Mouse (Mus musculus): ENCODE data around the gene Cpm. TPM values are rescaled to one million over a fixed set of nuclear protein-coding genes. Genes with fewer than 3 reads are reported as not detected.

The Cpm gene
- total RNA-seq, 1 experiment = 4.8 TPM

GRCm38 (mm10) chr10:117648643-117649042 lies 19.3 kb downstream of the Cpm start:
- TF ChIP-seq ZC3H11A (IDR thresholded peaks at IDR 0.05; ENCODE audit: borderline replicate concordance, low read depth, low read length) = no peak
- TF ChIP-seq CHD2 (IDR thresholded peaks at IDR 0.05; ENCODE audit: low read depth, low read length) = no peak
- TF ChIP-seq ZNF384 (IDR thresholded peaks at IDR 0.05; ENCODE audit: low read depth, low read length) = no peak
- TF ChIP-seq MAFK (IDR thresholded peaks at IDR 0.05; ENCODE audit: insufficient read depth, low read depth, low read length) = no peak
- no peak for TF ChIP-seq HCFC1 (IDR thresholded peaks at IDR 0.05; ENCODE audit: borderline replicate concordance, insufficient read depth, low read length)
- Histone ChIP-seq H3K9me3 (ENCODE audit: control insufficient read depth, insufficient read depth, low read depth, low read length) (no peaks in the 10 kb centered on the region), H3K9ac (ENCODE audit: insufficient read depth, low read depth, low read length, poor library complexity, severe bottlenecking) (no peak overlapping the region), H3K27ac (ENCODE audit: insufficient read depth, low read depth, low read length, poor library complexity, severe bottlenecking) (no peak overlapping the region), H3K36me3 (ENCODE audit: control insufficient read depth, insufficient read depth, low read length, poor library complexity, severe bottlenecking) (no peaks in the 10 kb centered on the region), H3K4me3 (ENCODE audit: insufficient read depth in 1 of 2, low read depth in 1 of 2, low read length in 2 of 2, poor library complexity in 1 of 2, severe bottlenecking in 1 of 2) (no peak overlapping the region), H3K4me1 (ENCODE audit: control insufficient read depth in 2 of 2, insufficient read depth in 2 of 2, low read length in 2 of 2, poor library complexity in 1 of 2) (peaks cover 9 to 11% of the 10 kb centered on the region in 2 experiments)
- in situ Hi-C loops (cut with MboI; ENCODE audit: low sequenced_read_pairs in 2 of 2, unreplicated experiment in 2 of 2) = no loop called here
- DNase-seq (ENCODE audit: low read depth, low spot score) = no peak

DNA sequence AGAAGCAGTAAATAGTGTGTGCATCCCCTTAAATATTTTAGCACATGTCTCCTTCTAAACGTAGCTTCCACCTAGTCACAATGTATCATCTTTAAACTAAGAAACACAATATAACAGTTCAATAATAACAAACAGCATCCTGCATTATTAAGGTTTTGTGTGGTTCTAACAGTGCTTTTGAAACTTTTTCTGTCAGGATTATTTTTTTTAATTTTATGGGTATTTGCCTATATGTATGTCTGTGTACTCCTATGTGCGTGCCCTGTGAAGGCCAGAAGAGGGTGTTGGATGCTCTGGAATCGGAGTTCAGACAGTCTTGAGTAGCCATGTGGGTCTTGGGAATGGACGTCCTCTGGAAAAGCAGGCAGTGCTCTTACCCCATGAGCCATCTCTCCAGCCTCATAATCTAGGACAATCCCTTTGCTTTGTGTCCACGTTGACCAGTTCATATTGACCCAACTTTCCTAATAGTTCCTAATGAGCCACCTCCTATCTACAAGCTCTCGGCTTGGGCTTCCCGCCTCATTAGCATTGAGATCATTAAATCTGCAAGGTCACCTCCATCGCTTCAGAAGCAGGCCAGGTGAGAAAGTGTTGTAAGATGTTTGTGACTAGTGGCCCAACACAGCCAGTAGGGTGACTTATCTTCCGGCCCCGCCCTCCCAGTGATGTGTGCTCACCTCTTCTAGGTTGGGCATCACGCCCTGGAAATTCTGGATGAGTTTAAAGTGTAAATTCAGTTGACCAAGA lies 20.2 kb downstream of the Cpm start:
- Histone ChIP-seq H3K4me3 (ENCODE audit: insufficient read depth in 1 of 2, low read depth in 1 of 2, low read length in 2 of 2, poor library complexity in 1 of 2, severe bottlenecking in 1 of 2) (no peak overlapping the region), H3K4me1 (ENCODE audit: control insufficient read depth in 2 of 2, insufficient read depth in 2 of 2, low read length in 2 of 2, poor library complexity in 1 of 2) (peaks cover 9 to 11% of the 10 kb centered on the region in 2 experiments), H3K27ac (ENCODE audit: insufficient read depth, low read depth, low read length, poor library complexity, severe bottlenecking) (no peak overlapping the region), H3K36me3 (ENCODE audit: control insufficient read depth, insufficient read depth, low read length, poor library complexity, severe bottlenecking) (no peaks in the 10 kb centered on the region), H3K9me3 (ENCODE audit: control insufficient read depth, insufficient read depth, low read depth, low read length) (no peaks in the 10 kb centered on the region), H3K9ac (ENCODE audit: insufficient read depth, low read depth, low read length, poor library complexity, severe bottlenecking) (no peak overlapping the region)
- in situ Hi-C loops (cut with MboI; ENCODE audit: low sequenced_read_pairs in 2 of 2, unreplicated experiment in 2 of 2) = no loop called here
- TF ChIP-seq CHD2 (IDR thresholded peaks at IDR 0.05; ENCODE audit: low read depth, low read length) (no peak), HCFC1 (IDR thresholded peaks at IDR 0.05; ENCODE audit: borderline replicate concordance, insufficient read depth, low read length) (no peak), ZNF384 (IDR thresholded peaks at IDR 0.05; ENCODE audit: low read depth, low read length) (no peak), ZC3H11A (IDR thresholded peaks at IDR 0.05; ENCODE audit: borderline replicate concordance, low read depth, low read length) (no peak), MAFK (IDR thresholded peaks at IDR 0.05; ENCODE audit: insufficient read depth, low read depth, low read length) (no peak)
- no peak for DNase-seq (ENCODE audit: low read depth, low spot score)

GRCm38 (mm10) chr10:117650042-117650655 lies 20.8 kb downstream of the Cpm start:
- H3K36me3 ChIP-seq (ENCODE audit: control insufficient read depth, insufficient read depth, low read length, poor library complexity, severe bottlenecking) = no peaks in the 10 kb centered on the region
- in situ Hi-C loops (cut with MboI; ENCODE audit: low sequenced_read_pairs in 2 of 2, unreplicated experiment in 2 of 2) = no loop called here
- no peaks in the 10 kb centered on the region for H3K9me3 ChIP-seq (ENCODE audit: control insufficient read depth, insufficient read depth, low read depth, low read length)
- H3K4me1 ChIP-seq (ENCODE audit: control insufficient read depth in 2 of 2, insufficient read depth in 2 of 2, low read length in 2 of 2, poor library complexity in 1 of 2) = peaks cover 9 to 11% of the 10 kb centered on the region in 2 experiments
- TF ChIP-seq HCFC1 (IDR thresholded peaks at IDR 0.05; ENCODE audit: borderline replicate concordance, insufficient read depth, low read length) (no peak), CHD2 (IDR thresholded peaks at IDR 0.05; ENCODE audit: low read depth, low read length) (no peak), MAFK (IDR thresholded peaks at IDR 0.05; ENCODE audit: insufficient read depth, low read depth, low read length) (no peak), ZC3H11A (IDR thresholded peaks at IDR 0.05; ENCODE audit: borderline replicate concordance, low read depth, low read length) (no peak), ZNF384 (IDR thresholded peaks at IDR 0.05; ENCODE audit: low read depth, low read length) (no peak)
- H3K4me3 ChIP-seq (ENCODE audit: insufficient read depth in 1 of 2, low read depth in 1 of 2, low read length in 2 of 2, poor library complexity in 1 of 2, severe bottlenecking in 1 of 2) = no peak overlapping the region
- no peak for DNase-seq (ENCODE audit: low read depth, low spot score)
- H3K9ac ChIP-seq (ENCODE audit: insufficient read depth, low read depth, low read length, poor library complexity, severe bottlenecking) = no peak overlapping the region
- H3K27ac ChIP-seq (ENCODE audit: insufficient read depth, low read depth, low read length, poor library complexity, severe bottlenecking) = no peak overlapping the region

DNA sequence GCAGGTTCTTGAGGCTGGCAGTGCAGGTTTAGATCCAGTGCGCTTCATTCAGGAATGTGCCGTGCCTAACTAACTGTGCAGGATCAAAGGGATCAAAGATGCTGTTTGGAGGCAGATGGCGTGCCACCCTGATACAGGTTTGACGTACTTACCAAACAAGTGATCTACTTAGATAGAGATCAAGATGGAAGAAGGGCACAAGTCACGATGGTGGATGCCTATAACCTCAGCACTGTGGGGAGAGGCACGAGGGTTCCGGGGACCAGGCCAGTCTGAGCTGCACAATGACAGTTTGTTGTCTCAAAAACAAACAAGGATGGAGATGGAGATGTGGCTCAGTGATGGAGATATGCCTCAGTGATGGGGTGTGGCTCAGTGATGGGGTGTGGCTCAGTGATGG lies 21.4 kb downstream of the Cpm start:
- in situ Hi-C loops (cut with MboI; ENCODE audit: low sequenced_read_pairs in 2 of 2, unreplicated experiment in 2 of 2) = no loop called here

More for the DNA sequence above, 21.4 kb downstream of the Cpm start:
- no peak for DNase-seq (ENCODE audit: low read depth, low spot score)
- no peak for TF ChIP-seq ZC3H11A (IDR thresholded peaks at IDR 0.05; ENCODE audit: borderline replicate concordance, low read depth, low read length)
- no peak for TF ChIP-seq CHD2 (IDR thresholded peaks at IDR 0.05; ENCODE audit: low read depth, low read length)
- no peak for TF ChIP-seq ZNF384 (IDR thresholded peaks at IDR 0.05; ENCODE audit: low read depth, low read length)
- TF ChIP-seq MAFK (IDR thresholded peaks at IDR 0.05; ENCODE audit: insufficient read depth, low read depth, low read length) = no peak
- Histone ChIP-seq H3K9ac (ENCODE audit: insufficient read depth, low read depth, low read length, poor library complexity, severe bottlenecking) (no peak overlapping the region), H3K4me1 (ENCODE audit: control insufficient read depth in 2 of 2, insufficient read depth in 2 of 2, low read length in 2 of 2, poor library complexity in 1 of 2) (peaks cover 9 to 11% of the 10 kb centered on the region in 2 experiments), H3K27ac (ENCODE audit: insufficient read depth, low read depth, low read length, poor library complexity, severe bottlenecking) (no peak overlapping the region; the same call in 1 of the 2 replicates), H3K9me3 (ENCODE audit: control insufficient read depth, insufficient read depth, low read depth, low read length) (no peaks in the 10 kb centered on the region), H3K36me3 (ENCODE audit: control insufficient read depth, insufficient read depth, low read length, poor library complexity, severe bottlenecking) (no peaks in the 10 kb centered on the region), H3K4me3 (ENCODE audit: insufficient read depth in 1 of 2, low read depth in 1 of 2, low read length in 2 of 2, poor library complexity in 1 of 2, severe bottlenecking in 1 of 2) (no peak overlapping the region)
